Mouse (Mus musculus) CH12.LX (cell line): ENCODE results near the gene Wnt11. TPM values are rescaled to one million over a fixed set of nuclear protein-coding genes. Genes with fewer than 3 reads are reported as not detected.

Source experiments
- DNase-seq: peaks from one replicate; pipeline ENCODE4 v3.0.0-alpha.2; 2013; ENCODE audit errors: extremely low read depth
- H3K27ac ChIP-seq: 2 replicates; pipeline ENCODE4 v1.5.1; 2012; ENCODE audit warnings: low read depth, mild to moderate bottlenecking, control low read depth, moderate library complexity; ENCODE audit not compliant: insufficient read depth
- H3K27me3 ChIP-seq: replicated peaks from 2 replicates; pipeline ENCODE3; 2012; ENCODE audit warnings: inconsistent platforms
- H3K36me3 ChIP-seq, 2 experiments: replicated peaks in 1 of 2; 2 replicates each; pipeline versions ENCODE3 to v1.6.1; 2012; ENCODE audit warnings: inconsistent platforms in 1 of 2, low read length in 1 of 2, mild to moderate bottlenecking in 1 of 2, mixed read lengths in 1 of 2, moderate library complexity in 1 of 2; ENCODE audit not compliant: control insufficient read depth in 1 of 2, insufficient read depth in 1 of 2
- H3K4me1 ChIP-seq, 2 experiments: 2 replicates each; pipeline ENCODE4 v1.6.1; 2012; ENCODE audit warnings: inconsistent platforms in 1 of 2, moderate library complexity in 1 of 2; ENCODE audit not compliant: insufficient read depth in 2 of 2, control insufficient read depth in 1 of 2
- H3K4me2 ChIP-seq: 2 replicates; pipeline ENCODE4 v1.6.1; 2012; ENCODE audit warnings: low read depth, mild to moderate bottlenecking, control low read depth; ENCODE audit not compliant: poor library complexity, insufficient read depth, severe bottlenecking
- H3K4me3 ChIP-seq, 3 experiments: fragments of 150-350 bp in 1 of 3; sonication (generic) in 1 of 3; replicated peaks in 1 of 3; 2 replicates each; pipeline versions ENCODE3 to v1.5.1; 2011 to 2012; ENCODE audit warnings: low read depth in 2 of 3, low read length in 2 of 3, mild to moderate bottlenecking in 2 of 3, moderate library complexity in 2 of 3, control low read depth in 1 of 3, improper control_type of control experiment in 1 of 3, inconsistent platforms in 1 of 3, mixed read lengths in 1 of 3; ENCODE audit not compliant: poor library complexity in 1 of 3
- H3K79me2 ChIP-seq: replicated peaks from 2 replicates; pipeline ENCODE4 v1.6.1; 2012; ENCODE audit warnings: mild to moderate bottlenecking, moderate library complexity; ENCODE audit not compliant: control insufficient read depth, poor library complexity, insufficient read depth, severe bottlenecking; ENCODE audit errors: extremely low read depth
- H3K9ac ChIP-seq: 2 replicates; pipeline ENCODE4 v1.6.1; 2012; ENCODE audit warnings: low read depth, mild to moderate bottlenecking, control low read depth, moderate library complexity; ENCODE audit not compliant: insufficient read depth
- H3K9me3 ChIP-seq: replicated peaks from 2 replicates; pipeline ENCODE3; 2012; ENCODE audit warnings: low read length, inconsistent platforms, mixed read lengths
- BHLHE40 ChIP-seq: IDR thresholded peaks from 2 replicates; pipeline ENCODE4 v1.6.1; 2011; ENCODE audit warnings: mild to moderate bottlenecking, low read depth, low read length, improper control_type of control experiment
- E2F4 ChIP-seq: IDR thresholded peaks from 2 replicates; pipeline ENCODE4 v1.6.1; 2011; ENCODE audit warnings: low read depth, low read length, improper control_type of control experiment; ENCODE audit not compliant: insufficient replicate concordance
- ELF1 ChIP-seq: IDR thresholded peaks from 2 replicates; pipeline ENCODE4 v1.6.1; 2014; ENCODE audit warnings: low read depth, mild to moderate bottlenecking, inconsistent platforms, low read length, improper control_type of control experiment
- EP300 ChIP-seq: IDR thresholded peaks from 2 replicates; pipeline ENCODE4 v1.6.1; 2011; ENCODE audit warnings: low read length, improper control_type of control experiment
- IRF4 ChIP-seq: IDR thresholded peaks from 2 replicates; pipeline ENCODE4 v1.6.1; 2014; ENCODE audit warnings: low read depth, mild to moderate bottlenecking, inconsistent platforms, low read length, improper control_type of control experiment
- JUN ChIP-seq: IDR thresholded peaks from 2 replicates; pipeline ENCODE4 v1.6.1; 2011; ENCODE audit warnings: low read depth, mild to moderate bottlenecking, low read length, improper control_type of control experiment, moderate library complexity; ENCODE audit not compliant: insufficient read depth
- KAT2A ChIP-seq: IDR thresholded peaks from 2 replicates; pipeline ENCODE4 v1.6.1; 2012; ENCODE audit warnings: low read length, improper control_type of control experiment, inconsistent platforms; ENCODE audit not compliant: insufficient replicate concordance
- MAFK ChIP-seq: IDR thresholded peaks from 2 replicates; pipeline ENCODE4 v1.6.1; 2011; ENCODE audit warnings: low read length, improper control_type of control experiment; ENCODE audit not compliant: insufficient replicate concordance
- MEF2A ChIP-seq: IDR thresholded peaks from 2 replicates; pipeline ENCODE4 v1.6.1; 2014; ENCODE audit warnings: low read depth, mild to moderate bottlenecking, inconsistent platforms, low read length, improper control_type of control experiment, borderline replicate concordance
- MYC ChIP-seq: IDR thresholded peaks from 2 replicates; pipeline ENCODE4 v1.6.1; 2011; ENCODE audit warnings: low read depth, mild to moderate bottlenecking, improper control_type of control experiment, low read length
- NELFE ChIP-seq: IDR thresholded peaks from 2 replicates; pipeline ENCODE4 v1.6.1; 2011; ENCODE audit warnings: low read depth, low read length, improper control_type of control experiment
- POLR2A ChIP-seq: IDR thresholded peaks from 2 replicates; pipeline ENCODE4 v1.6.1; 2011; ENCODE audit warnings: low read depth, mild to moderate bottlenecking, improper control_type of control experiment, low read length
- POLR2AphosphoS2 ChIP-seq: IDR thresholded peaks from 2 replicates; pipeline ENCODE4 v1.6.1; 2011; ENCODE audit warnings: low read depth, low read length, improper control_type of control experiment
- RAD21 ChIP-seq: IDR thresholded peaks from 2 replicates; pipeline ENCODE4 v1.6.1; 2011; ENCODE audit warnings: low read depth, mild to moderate bottlenecking, low read length, improper control_type of control experiment, moderate library complexity
- SMC3 ChIP-seq: IDR thresholded peaks from 2 replicates; pipeline ENCODE4 v1.6.1; 2011; ENCODE audit warnings: low read depth, low read length, improper control_type of control experiment
- UBTF ChIP-seq: IDR thresholded peaks from 2 replicates; pipeline ENCODE4 v1.6.1; 2012; ENCODE audit warnings: low read depth, mild to moderate bottlenecking, inconsistent platforms, low read length, improper control_type of control experiment, moderate library complexity
- ZMIZ1 ChIP-seq: IDR thresholded peaks from 2 replicates; pipeline ENCODE4 v1.6.1; 2012; ENCODE audit warnings: low read depth, mild to moderate bottlenecking, inconsistent platforms, low read length, improper control_type of control experiment
- dilution Hi-C: fragments of 300-500 bp; cut with MboI; formaldehyde crosslinking; loops from 2 replicates; pipeline ENCODE4 v1.14.3; 2020; ENCODE audit warnings: low sequenced_read_pairs; ENCODE audit not compliant: extremely low pct_unique_long_range_greater_than_20kb, extremely low pct_ligation_motif_present
- in situ Hi-C: fragments of 300-500 bp; cut with MboI; formaldehyde crosslinking; loops from 3 replicates; pipeline ENCODE4 v1.14.3; 2019; ENCODE audit warnings: low sequenced_read_pairs, low pct_ligation_motif_present, low pct_unique_long_range_greater_than_20kb, mixed read lengths
- polyA plus RNA-seq: library from polyadenylated mRNA; unstranded; fragments of >175 nt; gene quantifications from 2 replicates; pipeline ENCODE4 v1.2.1, GENCODE M21; 2012; ENCODE audit warnings: low read depth; ENCODE audit not compliant: insufficient read length
- total RNA-seq, 2 experiments: library from RNA; depleted of rRNA; stranded (reverse); fragments of 300-350 nt in 1 of 2; fragments of >200 nt in 1 of 2; gene quantifications; 2 replicates each; pipeline ENCODE4 v1.2.3; 2012 to 2014

Wnt11 gene
- total and polyA plus RNA-seq, 3 experiments = 0.21 TPM; not detected in 2

- H3K4me1 ChIP-seq = peaks cover 11 to 20% of the 10 kb centered on the region in 2 experiments
- H3K79me2 ChIP-seq = no peaks in the 10 kb centered on the region
- H3K36me3 ChIP-seq = no peaks in the 10 kb centered on the region
- peaks cover 7% of the 10 kb centered on the region for H3K9me3 ChIP-seq
- no peak for DNase-seq
- in situ Hi-C loops = no loop called here
- no peak overlapping the region for H3K9ac ChIP-seq
- dilution Hi-C loops = no loop called here
- no peak overlapping the region for H3K27ac ChIP-seq
- peaks cover 23% of the 10 kb centered on the region for H3K27me3 ChIP-seq
- TF ChIP-seq MEF2A (no peak), MYC (no peak), ELF1 (no peak), MAFK (no peak), E2F4 (no peak), UBTF (no peak), BHLHE40 (no peak), KAT2A (no peak), JUN (no peak), ZMIZ1 (no peak), POLR2A (no peak)
- no peak overlapping the region for H3K4me2 ChIP-seq
- H3K4me3 ChIP-seq = no peak overlapping the region
These were observed 18.2 kb downstream of the Wnt11 start for GRCm38 (mm10) chr7:98852950-98853650.

- in situ Hi-C loops (no loop called here), dilution Hi-C loops (no loop called here)
- H3K79me2 ChIP-seq = no peaks in the 10 kb centered on the region
- H3K4me2 ChIP-seq = no peak overlapping the region
- TF ChIP-seq IRF4 (no peak), NELFE (no peak), EP300 (no peak), POLR2AphosphoS2 (no peak), RAD21 (no peak), SMC3 (no peak)
- peaks cover 22% of the 10 kb centered on the region for H3K27me3 ChIP-seq
- H3K9me3 ChIP-seq = peaks cover 7% of the 10 kb centered on the region
- no peak overlapping the region for H3K27ac ChIP-seq
- no peaks in the 10 kb centered on the region for H3K36me3 ChIP-seq
- no peak overlapping the region for H3K4me3 ChIP-seq
- no peak overlapping the region for H3K9ac ChIP-seq
- DNase-seq = no peak
- peaks cover 11 to 20% of the 10 kb centered on the region in 2 experiments for H3K4me1 ChIP-seq
These were observed 18.9 kb downstream of the Wnt11 start for GRCm38 (mm10) chr7:98853806-98854205.
